Mouse (Mus musculus) bone marrow, adult 2 months (tissue): Measurements from ENCODE around the gene Olfr97. TPM values are rescaled to one million over a fixed set of nuclear protein-coding genes. Genes with fewer than 3 reads are reported as not detected.

Experiments used
- H3K27ac ChIP-seq: fragments of 200-500 bp; 2 replicates; pipeline ENCODE4 v1.5.1; 2012; ENCODE audit warnings: low read depth, mild to moderate bottlenecking, control low read depth, inconsistent platforms, low read length; ENCODE audit not compliant: control insufficient read depth, poor library complexity, insufficient read depth
- H3K4me1 ChIP-seq: fragments of 200-500 bp; 2 replicates; pipeline ENCODE4 v1.6.1; 2011; ENCODE audit warnings: low read length; ENCODE audit not compliant: control insufficient read depth, insufficient read depth
- H3K4me3 ChIP-seq: fragments of 200-500 bp; replicated peaks from 2 replicates; pipeline ENCODE3; 2011; ENCODE audit warnings: mild to moderate bottlenecking, low read depth, low read length, control low read depth; ENCODE audit not compliant: control insufficient read depth
- CTCF ChIP-seq: fragments of 200-500 bp; IDR thresholded peaks from 2 replicates; pipeline ENCODE4 v1.5.1; 2011; ENCODE audit warnings: low read length, control low read depth; ENCODE audit not compliant: control insufficient read depth, insufficient read depth
- POLR2A ChIP-seq: fragments of 200-500 bp; IDR thresholded peaks from 2 replicates; pipeline ENCODE4 v1.6.1; 2011; ENCODE audit warnings: low read depth, mild to moderate bottlenecking, control low read depth, low read length, borderline replicate concordance; ENCODE audit not compliant: control insufficient read depth
- WGBS: fragments of 180-500 bp; shearing (Covaris S2); methylation state at CpG from one replicate; pipeline ENCODE4 v1.1.7; 2018; 5-methylcytosine and 5-hydroxymethylcytosine counted together
- polyA plus RNA-seq: library from polyadenylated mRNA; stranded (reverse); fragments of >200 nt; gene quantifications from 2 replicates; pipeline ENCODE4 v1.2.4, GENCODE M21; 2011; ENCODE audit warnings: low replicate concordance; ENCODE audit not compliant: missing spikeins, insufficient read depth, insufficient read length

The Olfr97 gene
- polyA plus RNA-seq, 1 experiment = not detected

GRCm38 (mm10) chr17:37249460-37249859 lies 12.3 kb upstream of the Olfr97 start:
- no peak overlapping the region for H3K27ac ChIP-seq
- H3K4me3 ChIP-seq = no peak overlapping the region
- TF ChIP-seq CTCF (no peak), POLR2A (no peak)
- no peaks in the 10 kb centered on the region for H3K4me1 ChIP-seq

GRCm38 (mm10) chr17:37246715-37247114 lies 9.6 kb upstream of the Olfr97 start:
- 10% methylated on average over 5 of the region's 5 CpGs for WGBS
- no peak for TF ChIP-seq POLR2A
- TF ChIP-seq CTCF = peak; percentile 14; the same call in 1 of the 2 replicates
- H3K27ac ChIP-seq = no peak overlapping the region
- H3K4me1 ChIP-seq = no peaks in the 10 kb centered on the region
- no peak overlapping the region for H3K4me3 ChIP-seq

- WGBS = 46% methylated on average over 3 of the region's 3 CpGs
- Histone ChIP-seq H3K4me1 (no peaks in the 10 kb centered on the region), H3K4me3 (no peak overlapping the region), H3K27ac (no peak overlapping the region)
- TF ChIP-seq CTCF (no peak), POLR2A (no peak)
Measured at GRCm38 (mm10) chr17:37242198-37242597, 5.1 kb upstream of the Olfr97 start.

- 23% methylated on average over 1 of the region's 1 CpGs for whole genome bisulfite sequencing
- Histone ChIP-seq H3K4me3 (no peak overlapping the region), H3K4me1 (no peaks in the 10 kb centered on the region), H3K27ac (no peak overlapping the region)
- no peak for TF ChIP-seq POLR2A
- TF ChIP-seq CTCF = no peak
Measured at GRCm38 (mm10) chr17:37221879-37222278, 15.3 kb downstream of the Olfr97 start.

- TF ChIP-seq CTCF = no peak
- TF ChIP-seq POLR2A = no peak
- 46% methylated on average over 4 of the region's 4 CpGs for WGBS
- Histone ChIP-seq H3K27ac (no peak within 1 kb of the TSS), H3K4me3 (no peak within 1 kb of the TSS), H3K4me1 (no peaks in the 10 kb centered on the region)
Measured at GRCm38 (mm10) chr17:37219846-37220245, 17.3 kb downstream of the Olfr97 start, which contains the start of gene Olfr96. Gene Olfr96, plus strand, starts transcription at chr17:37220146.

GRCm38 (mm10) chr17:37218486-37218885 lies 18.6 kb downstream of the Olfr97 start:
- H3K27ac ChIP-seq = no peak overlapping the region
- no peak overlapping the region for H3K4me3 ChIP-seq
- no peak for TF ChIP-seq POLR2A
- no peak for TF ChIP-seq CTCF
- no peaks in the 10 kb centered on the region for H3K4me1 ChIP-seq
- 61% methylated on average over 3 of the region's 3 CpGs for WGBS

GRCm38 (mm10) chr17:37213018-37213417 lies 24.1 kb downstream of the Olfr97 start, which contains the start of gene Olfr95:
Gene Olfr95, minus strand, starts transcription at chr17:37213118.
- TF ChIP-seq CTCF (no peak), POLR2A (no peak)
- Histone ChIP-seq H3K4me3 (no peak within 1 kb of the TSS), H3K27ac (no peak within 1 kb of the TSS), H3K4me1 (no peaks in the 10 kb centered on the region)
- 67% methylated on average over 3 of the region's 3 CpGs for WGBS

- H3K4me3 ChIP-seq = no peak overlapping the region
- H3K27ac ChIP-seq = no peak overlapping the region
- H3K4me1 ChIP-seq = no peaks in the 10 kb centered on the region
- TF ChIP-seq POLR2A = no peak
- no peak for TF ChIP-seq CTCF
- WGBS = 17% methylated on average over 40 of the region's 40 CpGs
Measured at GRCm38 (mm10) chr17:37210884-37211768, 26.0 kb downstream of the Olfr97 start.
